Mouse (Mus musculus): ENCODE measurements at regions not wholly inside any gene's neighbourhood (a gene's known extent, or its start where the extent isn't known, plus 50 kb on each side); places are given as distances from the start of the nearest gene placed in this dataset.

- Histone ChIP-seq H3K4me3 (no peak overlapping the region), H3K27ac (no peak overlapping the region)
- DNase-seq (ENCODE audit: low spot score in 2 of 2) = no peak
- peak; percentile 61 for TF ChIP-seq CTCF (conservative IDR thresholded peaks at IDR 0.05)
Observed at GRCm38 (mm10) chr3:74657170-74657569, 507.7 kb downstream of the Zbbx start.

GRCm38 (mm10) chr3:74632623-74633022 is 532.2 kb downstream of the Zbbx start:
- no peak for TF ChIP-seq CTCF (conservative IDR thresholded peaks at IDR 0.05)
- DNase-seq (ENCODE audit: low spot score in 2 of 2) = no peak
- no peak overlapping the region for H3K27ac ChIP-seq
- H3K4me3 ChIP-seq = no peak overlapping the region

GRCm38 (mm10) chr3:74601328-74602007 is 563.4 kb downstream of the Zbbx start:
- Histone ChIP-seq H3K27ac (no peak overlapping the region), H3K4me3 (no peak overlapping the region)
- TF ChIP-seq CTCF (conservative IDR thresholded peaks at IDR 0.05) = no peak
- DNase-seq (ENCODE audit: low spot score in 2 of 2) = no peak

GRCm38 (mm10) chr3:74588703-74589362 is 576.0 kb downstream of the Zbbx start:
- no peak for TF ChIP-seq CTCF (conservative IDR thresholded peaks at IDR 0.05)
- DNase-seq (ENCODE audit: low spot score in 2 of 2) = no peak
- Histone ChIP-seq H3K27ac (no peak overlapping the region), H3K4me3 (no peak overlapping the region)

GRCm38 (mm10) chr3:74565176-74565575 is 599.7 kb downstream of the Zbbx start:
- TF ChIP-seq CTCF (conservative IDR thresholded peaks at IDR 0.05) = no peak
- Histone ChIP-seq H3K27ac (no peak overlapping the region), H3K4me3 (no peak overlapping the region)
- no peak for DNase-seq (ENCODE audit: low spot score in 2 of 2)

GRCm38 (mm10) chr3:74534795-74535194 is 630.0 kb downstream of the Zbbx start:
- Histone ChIP-seq H3K27ac (no peak overlapping the region), H3K4me3 (no peak overlapping the region)
- DNase-seq (ENCODE audit: low spot score in 2 of 2) = no peak
- no peak for TF ChIP-seq CTCF (conservative IDR thresholded peaks at IDR 0.05)

- H3K4me3 ChIP-seq = no peak overlapping the region
- TF ChIP-seq CTCF (conservative IDR thresholded peaks at IDR 0.05) = no peak
- H3K27ac ChIP-seq = no peak overlapping the region
- no peak for DNase-seq (ENCODE audit: low spot score in 2 of 2)
Observed at GRCm38 (mm10) chr3:74534006-74534698, 630.7 kb downstream of the Zbbx start.

- no peak for TF ChIP-seq CTCF (conservative IDR thresholded peaks at IDR 0.05)
Observed at GRCm38 (mm10) chr3:74483741-74484140, 681.1 kb downstream of the Zbbx start.

More at GRCm38 (mm10) chr3:74483741-74484140, 681.1 kb downstream of the Zbbx start:
- Histone ChIP-seq H3K27ac (no peak overlapping the region), H3K4me3 (no peak overlapping the region)
- no peak for DNase-seq (ENCODE audit: low spot score in 2 of 2)

Measured in layer of hippocampus, adult 2 months (tissue).